8 mouse cellular contexts compared by ENCODE assay signal in genomic region chr19:12797071-12797470, GRCm38 (mm10). TPM values are rescaled to one million over a fixed set of nuclear protein-coding genes. Genes with fewer than 3 reads are reported as not detected.
DNase-seq lines count a peak whose midpoint lies in the region; ATAC-seq lines count a peak whose summit lies in the region.

No protein-coding gene starts in this region.

- H3K9me3 ChIP-seq in forebrain, embryonic 12.5 days = no peaks in the 10 kb centered on the region
- H3K9me3 ChIP-seq in kidney, embryonic 15.5 days (replicated peaks) = no peaks in the 10 kb centered on the region

- H3K36me3 ChIP-seq in forebrain, embryonic 12.5 days (replicated peaks) = no peaks in the 10 kb centered on the region
- no peaks in the 10 kb centered on the region for H3K36me3 ChIP-seq in kidney, embryonic 15.5 days

- H3K4me1 ChIP-seq in forebrain, embryonic 12.5 days = peaks cover 6% of the 10 kb centered on the region; the same call in 1 of the 2 replicates
- H3K4me1 ChIP-seq in kidney, embryonic 15.5 days = 0 out of 2 replicates have a peak, but pooled peaks cover 3% of the 10 kb centered on the region

- peak; percentile 19 to 25 for DNase-seq in kidney, adult 8-10 months
- no peak for DNase-seq in kidney, adult 11 months
- DNase-seq in T-cell, adult 2 months (ENCODE audit: low spot score) = peak; percentile 39
- peak; percentile 29 for DNase-seq in lung, postnatal 25 days (ENCODE audit: low spot score)
- DNase-seq in yolk sac, embryonic 10.5 days (ENCODE audit: low spot score) = peak; percentile 11

- H3K27ac ChIP-seq in forebrain, embryonic 12.5 days = peak overlapping the region; percentile 99
- peak overlapping the region; percentile 100 for H3K27ac ChIP-seq in kidney, embryonic 15.5 days

- H3K4me2 ChIP-seq in forebrain, embryonic 12.5 days = peak overlapping the region; percentile 60
- H3K4me2 ChIP-seq in kidney, embryonic 15.5 days = peak overlapping the region; percentile 80

- 1% methylated on average over 7 of the region's 7 CpGs for WGBS in forebrain, embryonic 12.5 days
- under 1% methylated on average over 7 of the region's 7 CpGs for whole genome bisulfite sequencing in kidney, embryonic 15.5 days

- peak overlapping the region; percentile 46 for H3K9ac ChIP-seq in forebrain, embryonic 12.5 days
- peak overlapping the region; percentile 52 for H3K9ac ChIP-seq in kidney, embryonic 15.5 days

- H3K27me3 ChIP-seq in forebrain, embryonic 12.5 days = no peaks in the 10 kb centered on the region
- no peaks in the 10 kb centered on the region for H3K27me3 ChIP-seq in kidney, embryonic 15.5 days

- no peak for ATAC-seq in forebrain, embryonic 12.5 days (ENCODE audit: low FRiP score)
- no peak for ATAC-seq in kidney, embryonic 15.5 days (replicated peaks; ENCODE audit: low FRiP score)
- ATAC-seq in megakaryocyte-erythroid progenitor cell, adult 5-6 weeks (replicated peaks; ENCODE audit: low FRiP score, low TSS enrichment, poor library complexity, severe bottlenecking) = no peak

- H3K4me3 ChIP-seq in forebrain, embryonic 12.5 days (replicated peaks) = peak overlapping the region; percentile 91
- H3K4me3 ChIP-seq in kidney, embryonic 15.5 days (replicated peaks) = peak overlapping the region; percentile 96

RNA-seq across cellular contexts. Expression of gene Lpxn, which starts 1.1 kb away (rescaled TPM):
- 0.87 and 1.1 TPM in 2 replicates for polyA plus RNA-seq in forebrain, embryonic 12.5 days (2016; fragmentation: Nextera tagmentation; extraction: Ambion mirVana)
- 1.3 and 1.4 TPM in 2 replicates for polyA plus RNA-seq in kidney, embryonic 15.5 days (2015; fragmentation: Nextera tagmentation; extraction: Ambion mirVana)
- total RNA-seq in megakaryocyte-erythroid progenitor cell, adult 5-6 weeks (2014; fragmentation: Nextera tagmentation) = 0.50 and 0.64 TPM in 2 replicates
- 0.80 and 3.6 TPM in 2 replicates for total RNA-seq in megakaryocyte-erythroid progenitor cell, adult 5-6 weeks (2017)

RNA-seq across cellular contexts. Expression of gene Zfp91, which starts 1.1 kb away (rescaled TPM):
- polyA plus RNA-seq in forebrain, embryonic 12.5 days (2016; fragmentation: Nextera tagmentation; extraction: Ambion mirVana) = 22.1 and 23.0 TPM in 2 replicates
- polyA plus RNA-seq in kidney, embryonic 15.5 days (2015; fragmentation: Nextera tagmentation; extraction: Ambion mirVana) = 15.1 and 15.9 TPM in 2 replicates
- total RNA-seq in megakaryocyte-erythroid progenitor cell, adult 5-6 weeks (2014; fragmentation: Nextera tagmentation) = 62.4 and 66.6 TPM in 2 replicates
- total RNA-seq in megakaryocyte-erythroid progenitor cell, adult 5-6 weeks (2017) = 105 and 123 TPM in 2 replicates

RNA-seq across cellular contexts. Expression of gene Cntf, which starts 31.6 kb away (rescaled TPM):
- 1.8 and 2.2 TPM in 2 replicates for polyA plus RNA-seq in forebrain, embryonic 12.5 days (2016; fragmentation: Nextera tagmentation; extraction: Ambion mirVana)
- 2.4 and 2.5 TPM in 2 replicates for polyA plus RNA-seq in kidney, embryonic 15.5 days (2015; fragmentation: Nextera tagmentation; extraction: Ambion mirVana)
- 7.3 and 13.5 TPM in 2 replicates for total RNA-seq in megakaryocyte-erythroid progenitor cell, adult 5-6 weeks (2014; fragmentation: Nextera tagmentation)
- total RNA-seq in megakaryocyte-erythroid progenitor cell, adult 5-6 weeks (2017) = 1.3 and 2.1 TPM in 2 replicates

RNA-seq across cellular contexts. Expression of gene Gm5244, which starts 49.4 kb away (rescaled TPM):
- not detected in 2 replicates for polyA plus RNA-seq in forebrain, embryonic 12.5 days (2016; fragmentation: Nextera tagmentation; extraction: Ambion mirVana)
- not detected in 2 replicates for polyA plus RNA-seq in kidney, embryonic 15.5 days (2015; fragmentation: Nextera tagmentation; extraction: Ambion mirVana)
- total RNA-seq in megakaryocyte-erythroid progenitor cell, adult 5-6 weeks (2014; fragmentation: Nextera tagmentation) = not detected in 2 replicates
- total RNA-seq in megakaryocyte-erythroid progenitor cell, adult 5-6 weeks (2017) = not detected in 2 replicates
